Mouse (Mus musculus) spleen, adult 2 months (tissue): Measurements from ENCODE around the gene Fancc. TPM values are rescaled to one million over a fixed set of nuclear protein-coding genes. Genes with fewer than 3 reads are reported as not detected.

Experiments
- DNase-seq, 2 experiments: peaks; one replicate each; pipeline versions ENCODE4 v3.0.0 to v3.0.0-alpha.2; 2012 to 2021; ENCODE audit warnings: low spot score in 2 of 2, low read depth in 1 of 2
- H3K27ac ChIP-seq: fragments of 200-500 bp; 2 replicates; pipeline ENCODE4 v1.5.1; 2012; ENCODE audit warnings: low read length, inconsistent platforms; ENCODE audit not compliant: insufficient read depth
- H3K27me3 ChIP-seq: fragments of 200-500 bp; 2 replicates; pipeline ENCODE4 v1.6.1; 2012; ENCODE audit warnings: mild to moderate bottlenecking, moderate library complexity, low read length, inconsistent platforms; ENCODE audit not compliant: control insufficient read depth, insufficient read depth
- H3K36me3 ChIP-seq: fragments of 200-500 bp; 2 replicates; pipeline ENCODE4 v1.6.1; 2012; ENCODE audit warnings: mild to moderate bottlenecking, low read length, inconsistent platforms; ENCODE audit not compliant: control insufficient read depth, insufficient read depth
- H3K4me1 ChIP-seq: fragments of 200-500 bp; 2 replicates; pipeline ENCODE4 v1.6.1; 2011; ENCODE audit warnings: inconsistent platforms; ENCODE audit not compliant: control insufficient read depth, insufficient read depth, insufficient read length
- H3K4me3 ChIP-seq: fragments of 200-500 bp; 2 replicates; pipeline ENCODE4 v1.5.1; 2011; ENCODE audit warnings: mild to moderate bottlenecking, inconsistent platforms; ENCODE audit not compliant: insufficient read depth, insufficient read length; ENCODE audit errors: extremely low read depth
- CTCF ChIP-seq: fragments of 200-500 bp; IDR thresholded peaks from 2 replicates; pipeline ENCODE4 v1.5.1; 2011; ENCODE audit warnings: mild to moderate bottlenecking, inconsistent platforms; ENCODE audit not compliant: insufficient read depth, insufficient read length, insufficient replicate concordance; ENCODE audit errors: extremely low read depth
- POLR2A ChIP-seq: fragments of 200-500 bp; IDR thresholded peaks from 2 replicates; pipeline ENCODE4 v1.6.1; 2011; ENCODE audit warnings: low read depth, low read length, inconsistent platforms
- WGBS: fragments of 180-500 bp; shearing (Covaris S2); methylation state at CpG from one replicate; pipeline ENCODE4 v1.1.7; 2018; 5-methylcytosine and 5-hydroxymethylcytosine counted together
- polyA plus RNA-seq: library from polyadenylated mRNA; depleted of rRNA; stranded (reverse); fragments of >200 nt; gene quantifications from 2 replicates; pipeline ENCODE4 v1.2.3, GENCODE M21; 2012

The Fancc gene
- polyA plus RNA-seq, 1 experiment, result 5.1 TPM

DNA sequence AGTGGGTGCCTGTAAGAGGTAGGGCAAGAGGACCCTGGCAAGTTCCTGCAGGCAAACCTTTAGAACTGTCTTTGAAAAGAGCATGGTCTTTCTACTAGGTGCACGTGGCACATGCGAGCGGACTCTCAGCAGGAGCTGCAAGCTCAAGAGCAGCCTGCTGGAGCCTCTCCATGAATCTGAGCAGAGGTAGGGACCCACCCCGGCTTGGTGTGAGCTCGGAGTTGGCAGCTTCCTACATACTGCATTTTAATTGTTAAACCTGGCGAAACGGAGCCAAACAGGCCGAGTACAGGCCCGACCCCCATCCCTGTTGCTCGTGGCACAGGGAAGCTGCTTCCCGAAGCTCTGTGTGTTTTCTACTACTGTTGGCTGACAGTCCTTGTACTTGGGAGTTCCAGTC is 200.8 kb downstream of the Fancc start:
- no peak for TF ChIP-seq CTCF
- TF ChIP-seq POLR2A, result no peak
- WGBS, result 97% methylated on average over 11 of the region's 11 CpGs
- Histone ChIP-seq H3K27me3 (no peaks in the 10 kb centered on the region), H3K36me3 (peaks cover 11% of the 10 kb centered on the region; the same call in 1 of the 2 replicates), H3K4me3 (no peak overlapping the region), H3K4me1 (no peaks in the 10 kb centered on the region), H3K27ac (no peak overlapping the region)
- no peak for DNase-seq

DNA sequence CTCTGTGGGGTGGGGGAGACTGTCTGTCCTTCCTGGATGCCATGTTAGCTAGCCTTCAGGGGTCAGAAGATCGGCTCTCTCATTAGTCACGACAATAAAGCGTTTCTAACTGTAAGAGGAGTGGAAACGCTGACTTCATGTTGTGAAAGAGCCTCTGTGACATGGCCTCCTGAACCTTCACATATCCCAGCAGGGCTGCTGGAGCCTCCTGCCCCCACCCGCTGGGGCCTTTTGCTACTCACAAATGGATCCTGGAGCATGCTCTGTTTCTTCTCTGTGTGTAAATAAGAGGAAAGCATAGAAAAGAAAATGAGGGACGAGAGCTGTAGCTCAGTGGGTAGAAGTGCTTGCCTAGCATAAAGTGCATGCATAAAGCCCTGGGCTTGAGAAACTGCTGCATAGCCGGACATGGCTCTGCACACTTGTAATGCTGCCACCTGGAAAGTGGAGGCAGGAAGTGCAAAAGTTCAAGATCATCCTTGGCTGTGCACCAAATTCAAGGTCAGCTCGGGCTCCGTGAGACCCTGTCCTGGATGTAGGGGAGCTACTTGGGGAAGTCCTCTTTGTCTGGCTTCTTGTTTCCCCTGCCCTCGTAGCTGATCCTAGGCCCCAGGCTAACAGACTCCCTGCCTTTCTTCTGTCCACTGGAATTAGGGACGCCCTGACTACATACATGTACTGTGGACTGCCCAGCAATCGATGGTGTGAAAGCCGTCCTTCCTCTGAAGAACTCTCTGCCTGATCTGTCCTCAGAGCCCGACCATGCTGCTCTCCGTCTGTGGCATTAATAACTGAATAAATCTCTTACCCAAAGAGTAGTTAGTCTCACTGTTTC is 202.5 kb downstream of the Fancc start:
- Histone ChIP-seq H3K27ac (no peak overlapping the region), H3K4me3 (no peak overlapping the region), H3K36me3 (peaks cover 4% of the 10 kb centered on the region; the same call in 1 of the 2 replicates), H3K4me1 (no peaks in the 10 kb centered on the region), H3K27me3 (no peaks in the 10 kb centered on the region)
- TF ChIP-seq POLR2A (no peak), CTCF (no peak)
- no peak for DNase-seq
- WGBS, result 68% methylated on average over 15 of the region's 15 CpGs

DNA sequence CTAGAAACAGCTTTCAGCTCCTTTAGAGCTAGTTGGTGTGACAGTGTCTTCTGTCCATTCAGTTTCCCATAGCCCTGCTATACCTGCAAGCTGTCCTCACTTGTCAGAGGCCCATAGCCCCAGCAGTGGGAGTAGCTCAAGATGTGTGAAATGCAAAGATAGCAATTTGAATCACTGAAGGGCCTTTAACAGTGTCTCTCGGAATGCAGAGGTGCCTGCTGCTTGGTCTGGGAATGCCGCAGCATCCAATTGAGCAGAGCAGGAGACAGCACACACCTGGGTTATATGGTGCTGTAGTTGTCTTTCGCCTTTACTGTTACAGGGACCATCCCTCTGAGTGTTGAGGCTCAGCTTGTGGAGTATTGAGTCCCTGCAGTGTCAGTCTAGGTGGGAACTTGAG is 203.4 kb downstream of the Fancc start:
- Histone ChIP-seq H3K27me3 (no peaks in the 10 kb centered on the region), H3K4me1 (peaks cover 2% of the 10 kb centered on the region; the same call in 1 of the 2 replicates), H3K4me3 (no peak overlapping the region), H3K27ac (no peak overlapping the region), H3K36me3 (peaks cover 2% of the 10 kb centered on the region; the same call in 1 of the 2 replicates)
- TF ChIP-seq CTCF (no peak), POLR2A (no peak)
- WGBS, result 95% methylated on average over 3 of the region's 3 CpGs
- DNase-seq, result no peak

DNA sequence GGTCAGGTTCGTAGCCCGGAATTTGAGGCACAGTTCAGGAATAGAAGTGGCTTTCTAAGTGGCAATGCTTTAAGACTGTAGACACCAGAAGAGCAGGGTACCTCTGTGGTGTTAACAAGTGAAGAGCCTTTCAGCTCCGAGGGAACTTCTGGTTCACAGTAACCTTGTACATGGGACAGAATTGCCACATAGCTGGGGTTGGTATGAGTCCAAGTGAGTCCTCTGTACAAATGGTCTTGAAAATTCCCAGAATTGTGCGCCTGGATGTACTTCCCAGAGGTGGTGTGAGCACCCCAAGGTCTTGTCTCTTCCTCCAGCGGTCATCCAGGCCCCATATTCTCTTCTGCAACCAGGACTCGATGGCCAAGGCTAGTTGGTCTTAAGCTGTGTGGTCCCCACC is 206.1 kb downstream of the Fancc start:
- Histone ChIP-seq H3K27ac (no peak overlapping the region), H3K27me3 (no peaks in the 10 kb centered on the region), H3K4me3 (no peak overlapping the region), H3K36me3 (peaks cover 7% of the 10 kb centered on the region), H3K4me1 (peaks cover 6% of the 10 kb centered on the region; the same call in 1 of the 2 replicates)
- DNase-seq, result no peak
- WGBS, result 93% methylated on average over 6 of the region's 6 CpGs
- TF ChIP-seq CTCF (no peak), POLR2A (no peak)

DNA sequence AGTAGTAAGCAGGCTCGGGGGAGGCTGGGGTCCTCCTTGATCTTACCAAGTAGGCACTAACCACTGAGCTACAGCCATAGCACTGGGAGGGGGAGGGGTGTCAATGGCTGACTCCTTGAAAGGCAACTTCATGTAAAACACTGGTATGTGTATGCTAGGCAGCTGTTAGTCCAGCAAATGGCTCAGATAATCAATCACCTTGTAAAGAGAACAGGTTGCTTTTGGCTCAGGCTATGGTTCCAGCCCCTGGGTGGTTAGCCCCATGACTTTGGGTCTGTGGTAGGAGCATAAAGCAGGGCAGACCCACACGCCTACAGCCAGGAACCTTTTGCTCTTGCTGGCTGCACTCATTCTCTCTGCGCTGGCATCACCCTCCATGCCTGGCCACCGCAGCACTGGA is 207.0 kb downstream of the Fancc start:
- no peak overlapping the region for H3K27ac ChIP-seq
- TF ChIP-seq POLR2A, result no peak
- no peak for TF ChIP-seq CTCF
- peaks cover 7% of the 10 kb centered on the region for H3K36me3 ChIP-seq
- 93% methylated on average over 4 of the region's 4 CpGs for WGBS
- DNase-seq, result no peak
- H3K4me3 ChIP-seq, result no peak overlapping the region
- no peaks in the 10 kb centered on the region for H3K27me3 ChIP-seq
- H3K4me1 ChIP-seq, result peaks cover 6% of the 10 kb centered on the region; the same call in 1 of the 2 replicates

DNA sequence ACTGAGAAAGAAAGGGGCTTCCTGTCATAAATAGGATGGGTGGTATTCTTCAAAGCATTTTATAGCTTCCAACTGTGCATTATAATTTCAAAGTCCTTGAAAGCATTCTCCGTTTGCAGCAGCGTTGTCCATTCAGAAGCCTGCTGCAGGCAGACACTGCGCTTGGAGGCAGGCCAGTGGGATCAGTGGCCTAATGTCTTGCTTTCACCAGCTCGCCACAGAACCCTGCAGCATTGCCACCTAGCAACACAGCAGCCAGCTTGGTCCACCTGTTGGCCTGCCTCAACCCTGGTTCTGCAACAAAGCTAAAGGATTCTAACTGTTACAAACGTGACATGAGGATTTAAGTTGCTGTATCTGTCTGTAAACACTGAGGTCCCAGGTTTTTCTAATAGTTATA is 207.4 kb downstream of the Fancc start:
- no peak for TF ChIP-seq CTCF
- no peak for TF ChIP-seq POLR2A
- Histone ChIP-seq H3K4me1 (peaks cover 6% of the 10 kb centered on the region; the same call in 1 of the 2 replicates), H3K27ac (no peak overlapping the region), H3K27me3 (no peaks in the 10 kb centered on the region), H3K36me3 (peaks cover 7% of the 10 kb centered on the region), H3K4me3 (no peak overlapping the region)
- no peak for DNase-seq
- 90% methylated on average over 5 of the region's 5 CpGs for WGBS

DNA sequence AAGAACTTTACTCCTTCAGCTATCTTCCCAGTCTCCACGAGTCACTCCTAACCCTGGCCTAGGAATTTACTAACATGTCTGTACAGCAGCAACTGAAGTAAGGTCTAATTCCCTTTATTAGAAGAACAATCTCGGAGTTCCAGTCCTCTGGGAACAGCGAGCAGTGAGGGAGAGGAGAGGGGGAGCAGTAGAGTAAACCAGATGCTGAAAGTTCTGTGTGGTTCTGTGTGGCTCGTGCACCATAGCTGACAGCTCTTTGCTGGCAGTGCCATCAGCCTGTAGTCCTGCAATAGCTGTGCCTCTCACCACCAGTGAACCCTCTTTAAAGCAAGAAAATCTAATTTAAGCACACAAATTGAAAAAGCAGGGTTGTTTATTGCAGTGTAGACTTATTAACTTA is 207.9 kb downstream of the Fancc start:
- Histone ChIP-seq H3K4me3 (no peak overlapping the region), H3K27me3 (no peaks in the 10 kb centered on the region), H3K27ac (no peak overlapping the region), H3K4me1 (peaks cover 6% of the 10 kb centered on the region; the same call in 1 of the 2 replicates), H3K36me3 (peaks cover 7% of the 10 kb centered on the region)
- TF ChIP-seq CTCF (no peak), POLR2A (no peak)
- 86% methylated on average over 4 of the region's 4 CpGs for WGBS
- DNase-seq, result no peak
